Mouse (Mus musculus) T-cell, adult 2 months (primary cell): ENCODE results near the gene Cldn14.

Experiments
- DNase-seq: peaks from one replicate; pipeline ENCODE4 v3.0.0; 2022; ENCODE audit warnings: low spot score

Gene Cldn14

GRCm38 (mm10) chr16:93947396-93947795, 61.2 kb downstream of the Cldn14 start:
- DNase-seq, result no peak

- no peak for DNase-seq
Observed at GRCm38 (mm10) chr16:93944301-93944700, 64.3 kb downstream of the Cldn14 start.

- DNase-seq, result no peak
Observed at GRCm38 (mm10) chr16:93942796-93943502, 65.7 kb downstream of the Cldn14 start.

- DNase-seq, result no peak
Observed at GRCm38 (mm10) chr16:93941781-93942567, 66.7 kb downstream of the Cldn14 start.

- DNase-seq, result no peak
Observed at GRCm38 (mm10) chr16:93939961-93940360, 68.7 kb downstream of the Cldn14 start.

GRCm38 (mm10) chr16:93938400-93938846, 70.2 kb downstream of the Cldn14 start:
- peak; percentile 42 for DNase-seq

GRCm38 (mm10) chr16:93935009-93935408, 73.6 kb downstream of the Cldn14 start:
- peak; percentile 22 for DNase-seq

GRCm38 (mm10) chr16:93934588-93934987, 74.0 kb downstream of the Cldn14 start:
- DNase-seq, result no peak

- DNase-seq, result no peak
Observed at GRCm38 (mm10) chr16:93932185-93933168, 76.2 kb downstream of the Cldn14 start.

- no peak for DNase-seq
Observed at GRCm38 (mm10) chr16:93929370-93930032, 79.1 kb downstream of the Cldn14 start.

- no peak for DNase-seq
Observed at GRCm38 (mm10) chr16:93925684-93926247, 82.9 kb downstream of the Cldn14 start.

- DNase-seq, result no peak
Observed at GRCm38 (mm10) chr16:93923788-93924187, 84.8 kb downstream of the Cldn14 start.

GRCm38 (mm10) chr16:93922835-93923389, 85.7 kb downstream of the Cldn14 start:
- DNase-seq, result no peak

- no peak for DNase-seq
Observed at GRCm38 (mm10) chr16:93920673-93921072, 88.0 kb downstream of the Cldn14 start.

- DNase-seq, result no peak
Observed at GRCm38 (mm10) chr16:93919189-93919588, 89.4 kb downstream of the Cldn14 start.

- DNase-seq, result no peak
Observed at GRCm38 (mm10) chr16:93918679-93919060, 90.0 kb downstream of the Cldn14 start.

- peak; percentile 74 for DNase-seq
Observed at GRCm38 (mm10) chr16:93917712-93918678, 90.6 kb downstream of the Cldn14 start.

GRCm38 (mm10) chr16:93915338-93915849, 93.2 kb downstream of the Cldn14 start:
- peak; percentile 36 for DNase-seq

GRCm38 (mm10) chr16:93913881-93914576, 94.6 kb downstream of the Cldn14 start:
- DNase-seq, result peak; percentile 65
